Mouse (Mus musculus): ENCODE results near the gene Ptpre.
"Not testable (repeated sequence)": the region's sequence is repeated elsewhere in the genome, so short reads cannot be mapped to it uniquely, and the experiment has no call there.

The Ptpre gene

DNA sequence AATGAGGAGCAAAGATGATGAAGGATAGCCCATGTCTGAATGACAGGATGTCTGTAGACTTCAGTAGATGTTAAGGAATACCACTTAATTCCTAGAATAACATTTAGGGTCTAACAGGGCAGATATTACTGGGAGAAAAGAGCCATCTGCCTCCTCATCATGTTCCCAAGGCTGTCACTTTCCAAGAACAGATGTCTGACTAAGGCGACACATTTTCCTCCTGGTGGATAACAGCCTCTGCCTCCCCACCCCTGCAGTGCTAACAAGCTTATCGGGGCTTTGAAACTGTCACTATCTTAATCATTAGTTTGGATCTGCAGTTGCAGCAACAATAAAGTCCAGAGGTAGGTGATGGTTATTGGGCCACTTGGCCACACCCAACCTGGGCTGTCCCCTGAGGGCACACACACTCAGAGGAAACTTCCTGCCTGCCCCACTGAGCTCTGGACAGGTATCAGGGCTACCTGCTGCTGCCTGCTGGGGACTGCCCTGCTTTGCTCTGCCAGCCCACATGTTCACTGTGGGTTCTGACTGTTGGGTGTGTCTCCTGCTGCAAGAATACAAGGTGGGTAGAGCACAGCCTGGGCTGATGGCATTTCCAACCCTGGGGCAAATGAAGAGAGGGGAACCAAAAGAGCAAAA lies 2.6 kb upstream of the Ptpre start:
- DNase-seq (ENCODE audit: low spot score) = no peak

DNA sequence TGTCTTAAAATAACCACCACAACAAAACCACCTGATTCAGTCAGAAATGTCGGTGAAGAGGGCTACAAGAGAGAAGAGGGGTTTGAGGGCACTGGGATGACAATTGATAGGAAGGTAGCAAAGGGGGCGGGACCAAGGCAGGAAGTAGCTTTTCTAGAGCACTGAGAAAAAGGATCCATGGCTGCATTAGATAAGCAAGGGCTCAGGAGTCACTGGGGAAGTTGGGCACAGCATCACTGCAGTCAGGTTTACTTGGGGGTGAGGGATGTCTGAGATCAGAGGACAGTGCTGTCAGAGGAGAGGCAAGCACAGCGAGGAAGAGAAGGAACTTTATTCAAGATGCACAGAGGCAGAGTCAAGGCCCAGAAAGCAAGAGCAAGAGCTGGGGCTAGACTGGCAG lies 1.4 kb upstream of the Ptpre start:
- no peak for DNase-seq (ENCODE audit: low spot score)

DNA sequence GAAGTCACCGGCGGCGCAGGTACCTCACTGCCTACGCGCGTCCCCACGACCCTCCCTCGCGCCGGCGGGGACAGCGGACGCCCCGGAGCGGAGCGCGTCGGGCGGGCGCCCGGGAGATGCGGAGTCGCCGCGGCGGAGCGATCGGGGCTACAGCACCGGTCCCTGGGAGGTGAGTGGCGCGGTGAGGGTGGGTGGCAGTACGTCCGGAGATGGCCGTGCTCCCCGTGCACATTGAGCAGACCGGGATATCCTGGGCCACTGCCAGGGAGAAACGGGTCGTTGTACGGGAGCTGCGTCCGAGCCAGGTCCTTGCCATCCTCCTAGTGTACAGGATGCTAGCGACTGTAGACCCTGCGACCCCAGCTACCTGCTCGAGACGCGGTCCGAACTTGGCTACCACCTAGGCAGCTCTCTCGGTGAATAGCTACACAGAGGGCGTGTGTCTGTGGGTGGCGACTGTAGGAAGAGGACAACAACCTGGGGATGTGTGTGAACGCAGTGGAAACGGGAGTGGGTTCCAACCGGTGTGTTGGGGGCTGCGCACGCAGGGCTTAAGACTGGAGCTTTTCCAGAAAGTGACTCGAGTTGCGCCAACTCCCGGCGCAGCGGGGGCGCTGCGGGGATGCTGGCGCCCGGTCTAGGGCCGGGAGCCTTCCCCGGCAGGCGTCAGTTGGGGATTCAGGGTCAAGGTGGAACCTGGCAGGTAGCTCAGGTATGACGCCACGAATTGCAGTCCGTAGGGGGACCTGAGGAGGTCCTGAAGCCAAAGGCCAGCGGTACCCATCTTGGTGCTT lies 864 bp downstream of the Ptpre start:
- DNase-seq (ENCODE audit: low spot score) = peak; percentile 75

DNA sequence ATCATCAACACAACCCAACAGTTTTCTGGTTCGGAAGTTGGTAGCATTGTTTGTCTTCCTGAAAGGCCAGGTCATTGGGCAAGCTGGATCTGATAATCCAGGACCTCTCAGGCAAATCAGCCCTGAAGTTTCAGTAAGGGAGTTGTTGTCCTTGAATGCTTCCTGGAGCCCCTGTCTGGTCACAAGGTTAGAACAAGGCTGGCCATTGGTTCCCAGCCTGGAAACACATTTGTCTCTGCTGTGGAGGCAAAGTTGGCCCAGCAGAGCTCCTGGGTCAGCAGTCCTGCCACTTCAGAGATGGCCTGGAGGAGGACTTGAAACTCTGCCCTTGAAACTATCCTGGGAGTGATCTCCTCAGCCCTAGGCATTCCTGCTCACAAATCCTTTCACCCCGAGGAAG lies 2.1 kb downstream of the Ptpre start:
- DNase-seq (ENCODE audit: low spot score) = no peak

DNA sequence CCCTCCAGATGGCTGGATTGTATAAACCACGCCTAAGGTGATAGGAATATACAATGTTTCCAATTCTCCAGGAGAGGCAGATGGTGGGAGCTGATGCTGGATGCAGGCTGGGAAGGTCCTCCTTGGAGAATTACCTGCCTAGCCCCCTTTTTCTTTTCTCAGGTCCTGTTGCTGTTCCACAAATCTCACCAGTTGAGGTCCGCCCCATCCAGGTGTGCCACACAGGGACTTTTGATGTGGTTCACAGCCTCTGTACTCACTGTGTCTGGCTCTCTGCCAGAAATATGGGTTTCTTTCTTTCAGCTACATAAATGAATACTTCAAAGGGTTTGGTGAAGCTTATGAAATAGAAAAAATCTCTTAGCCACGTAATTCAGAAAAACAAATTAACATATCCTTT lies 5.0 kb downstream of the Ptpre start:
- DNase-seq (ENCODE audit: low spot score) = no peak

DNA sequence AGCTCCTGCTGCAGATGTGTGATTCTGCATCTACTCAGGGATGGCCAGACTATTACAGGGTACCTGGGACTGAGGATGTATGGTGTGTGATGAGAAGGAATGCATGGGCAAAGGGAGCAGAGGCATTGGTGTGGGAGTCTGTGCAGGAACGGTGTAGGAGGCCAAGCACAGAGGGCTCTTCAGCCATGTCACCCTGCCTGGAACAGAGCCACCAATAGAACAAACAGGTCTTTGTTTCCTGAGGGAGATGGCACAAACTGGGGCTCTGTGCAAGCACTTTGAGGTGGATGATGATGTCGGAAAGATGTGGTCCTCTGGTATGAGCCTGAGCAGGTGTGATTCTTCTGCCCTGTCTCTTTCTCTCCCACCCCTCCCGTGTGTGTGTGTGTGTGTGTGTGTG lies 5.8 kb downstream of the Ptpre start:
- DNase-seq (ENCODE audit: low spot score) = peak; percentile 54

DNA sequence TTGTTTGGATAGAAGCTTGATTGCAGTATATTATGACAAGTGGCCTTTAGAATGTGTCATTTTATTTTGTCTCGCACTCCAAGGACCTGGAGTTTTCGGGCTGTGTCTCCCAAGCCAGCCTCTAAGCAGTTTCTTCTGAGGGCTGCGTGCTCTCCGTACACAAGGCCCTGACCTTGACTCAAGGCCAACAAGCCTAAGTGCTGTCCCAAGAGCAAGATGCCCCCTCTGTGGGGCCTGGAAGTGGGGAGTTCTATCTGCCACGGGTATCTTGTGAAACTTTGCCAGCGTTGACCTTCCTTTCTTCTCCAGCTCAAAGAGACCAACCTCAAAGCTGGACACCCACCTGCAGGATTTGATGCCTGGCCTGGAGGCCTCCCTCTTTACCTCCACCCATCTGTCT lies 7.0 kb downstream of the Ptpre start:
- no peak for DNase-seq (ENCODE audit: low spot score)

DNA sequence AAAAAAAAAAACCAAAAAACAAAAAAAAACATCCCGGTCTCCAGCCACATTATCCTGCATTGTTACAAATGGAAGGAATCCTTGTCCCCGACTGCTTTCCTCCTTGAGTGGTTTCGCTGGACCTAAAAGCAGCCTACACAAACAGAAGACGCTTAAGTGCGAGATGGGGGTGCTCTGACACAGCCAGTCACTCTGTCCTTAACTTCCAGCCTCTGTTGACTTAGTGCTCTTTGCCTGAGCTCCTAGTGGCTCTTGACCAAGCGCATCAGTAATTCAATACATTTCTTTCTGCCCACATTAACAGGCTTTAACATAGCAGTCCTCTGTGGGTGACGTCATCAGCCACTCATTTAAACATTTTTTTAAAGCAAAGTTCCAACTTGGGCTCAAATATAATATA lies 8.7 kb downstream of the Ptpre start:
- DNase-seq (ENCODE audit: low spot score) = no peak

DNA sequence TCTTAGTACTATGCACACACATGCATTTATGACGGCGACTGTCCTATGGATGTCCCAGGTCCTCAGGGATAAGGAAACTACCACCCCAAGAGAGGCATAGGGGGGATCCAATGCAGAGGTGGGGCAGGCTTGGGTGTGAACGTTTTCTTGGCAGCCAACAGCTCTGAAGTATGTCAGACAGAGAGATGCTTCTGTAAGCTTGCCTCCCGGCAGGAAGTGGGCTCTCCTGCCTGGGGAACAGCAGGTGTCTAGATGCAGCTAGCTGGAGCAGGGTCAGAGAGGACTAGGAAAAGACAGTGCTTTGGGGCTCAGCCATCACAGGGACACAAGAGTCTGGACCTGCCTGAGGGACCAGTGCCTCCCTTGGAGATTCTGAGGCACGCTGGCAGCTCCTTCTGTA lies 9.2 kb downstream of the Ptpre start:
- DNase-seq (ENCODE audit: low spot score) = no peak

DNA sequence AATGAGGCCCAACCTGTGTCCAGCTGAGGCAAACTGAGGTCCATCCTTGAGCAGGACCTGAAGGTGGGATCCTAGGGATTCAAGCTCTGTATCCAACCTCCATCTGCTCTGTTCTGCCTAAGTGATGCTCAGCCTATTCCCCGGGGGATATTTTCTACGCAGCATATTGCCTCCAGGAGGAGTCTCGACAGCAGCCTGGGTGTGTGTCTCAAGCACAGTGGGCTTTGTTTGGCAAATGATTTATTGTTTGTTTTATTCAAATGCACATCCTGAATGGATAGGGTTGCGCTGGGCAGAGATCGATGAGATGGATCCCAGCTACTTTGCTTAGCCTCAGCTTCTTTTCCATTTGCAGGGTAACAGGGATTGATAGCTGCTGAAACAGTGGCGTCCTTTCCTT lies 11.2 kb downstream of the Ptpre start:
- no peak for DNase-seq (ENCODE audit: low spot score)

DNA sequence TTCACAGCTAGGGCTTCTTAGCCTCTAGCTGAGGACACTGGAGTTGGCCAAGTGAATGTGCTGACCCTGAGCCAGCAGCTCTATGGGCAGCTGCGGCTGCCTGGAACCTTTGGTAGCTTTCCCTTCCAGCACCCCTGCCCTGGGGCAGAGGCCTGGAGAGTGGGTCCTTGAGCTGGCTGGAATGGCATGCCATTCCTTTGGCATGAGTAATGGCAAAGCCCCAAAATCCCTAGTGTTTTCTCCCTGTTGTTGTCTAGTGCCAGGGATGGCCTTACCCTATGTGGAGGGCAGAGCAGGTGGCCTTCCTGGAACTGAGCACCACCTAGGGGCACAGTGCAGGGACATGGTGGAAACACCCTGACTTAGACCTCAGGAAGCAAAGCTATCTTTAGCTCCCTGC lies 14.3 kb downstream of the Ptpre start:
- DNase-seq (ENCODE audit: low spot score) = no peak

DNA sequence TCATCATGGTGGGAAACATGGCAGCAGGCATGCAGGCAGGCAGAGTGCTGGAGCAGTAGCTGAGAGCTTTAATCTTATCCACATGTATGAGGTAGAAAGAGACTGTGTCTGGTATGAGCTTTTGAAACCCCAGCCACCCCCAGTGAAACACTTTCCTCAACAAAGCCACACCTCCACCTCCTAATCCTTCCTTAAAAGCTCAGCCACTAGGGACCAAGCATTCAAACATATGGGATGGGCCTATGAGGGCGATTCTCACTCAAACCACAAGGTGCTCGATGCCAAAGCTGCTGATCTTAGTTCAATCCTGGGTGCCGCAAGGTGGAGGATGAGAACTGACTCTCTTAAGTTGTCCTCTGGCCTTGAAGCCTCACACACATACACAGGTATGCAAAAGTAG lies 16.3 kb downstream of the Ptpre start:
- no peak for DNase-seq (ENCODE audit: low spot score)

DNA sequence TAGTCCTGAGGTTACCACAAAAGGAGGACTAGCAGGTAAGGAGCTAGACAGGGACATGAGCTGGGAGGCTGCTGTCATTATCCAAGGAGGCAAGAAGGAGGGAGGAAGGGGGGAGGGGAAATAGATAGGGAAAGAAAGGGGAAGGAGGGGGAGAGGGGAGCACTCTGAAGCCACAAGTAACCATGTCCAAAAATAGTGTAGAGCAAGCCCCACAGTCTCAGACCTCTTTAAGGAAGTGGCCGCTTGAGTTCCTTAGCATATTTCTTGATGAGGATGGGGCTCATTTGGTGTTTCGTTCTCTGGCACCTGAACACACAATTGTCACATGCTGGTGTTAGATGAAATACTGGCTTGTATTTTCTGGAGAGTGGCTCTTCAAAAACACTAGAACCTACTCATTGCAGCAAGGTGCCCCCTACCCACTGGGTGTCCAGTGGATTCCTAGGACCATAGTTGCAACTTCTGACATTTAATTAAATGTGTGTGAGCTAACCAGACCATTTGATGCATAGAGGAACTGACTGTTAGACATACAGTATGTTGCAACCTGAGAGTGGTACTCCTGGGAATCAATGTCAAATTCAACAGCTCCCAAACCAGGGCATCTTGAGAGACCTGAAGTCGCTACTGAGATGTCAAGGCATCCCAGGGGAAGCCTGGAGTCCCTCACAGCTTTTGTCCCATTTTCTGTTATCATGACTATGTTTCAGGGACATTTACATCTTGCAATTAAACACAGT lies 19.6 kb downstream of the Ptpre start:
- DNase-seq (ENCODE audit: low spot score) = no peak

DNA sequence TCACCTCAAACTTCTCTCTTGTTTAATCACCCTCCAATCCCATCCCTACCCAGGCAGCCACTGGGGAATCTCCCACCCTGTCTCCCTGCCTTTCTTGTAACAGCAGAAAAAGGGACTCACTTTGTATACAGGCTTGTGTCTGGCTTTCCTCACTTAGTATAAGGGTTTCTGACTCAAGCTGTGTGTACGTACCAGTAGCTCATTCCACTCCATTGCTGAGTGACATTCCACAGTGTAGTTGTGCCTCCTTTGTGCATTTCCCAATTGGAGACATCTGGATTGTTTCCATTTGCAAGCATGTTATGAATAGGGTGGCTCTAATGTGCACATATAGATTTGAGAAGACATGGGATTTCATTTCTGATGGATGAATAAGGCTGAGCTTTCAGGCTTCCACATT lies 23.0 kb downstream of the Ptpre start:
- no peak for DNase-seq (ENCODE audit: low spot score)

DNA sequence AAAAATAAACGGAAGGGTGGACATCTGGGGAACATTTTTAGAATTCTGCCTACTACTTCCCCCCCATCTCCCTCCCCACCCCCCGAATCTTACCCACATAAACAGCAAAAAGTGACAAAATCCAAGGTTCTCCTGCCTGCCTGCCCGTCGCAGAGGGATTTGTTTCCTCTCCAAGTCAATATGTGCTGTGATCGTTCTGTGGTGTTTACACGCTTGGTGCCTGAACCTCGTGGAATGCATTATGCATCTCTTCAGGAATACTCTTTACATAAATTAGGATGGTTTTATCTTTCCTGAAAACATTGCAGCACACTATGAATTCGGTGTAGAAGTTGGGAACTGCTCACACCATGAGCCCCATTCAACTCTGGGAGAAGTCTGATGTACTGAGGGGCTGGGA lies 26.7 kb downstream of the Ptpre start:
- no peak for DNase-seq (ENCODE audit: low spot score)

DNA sequence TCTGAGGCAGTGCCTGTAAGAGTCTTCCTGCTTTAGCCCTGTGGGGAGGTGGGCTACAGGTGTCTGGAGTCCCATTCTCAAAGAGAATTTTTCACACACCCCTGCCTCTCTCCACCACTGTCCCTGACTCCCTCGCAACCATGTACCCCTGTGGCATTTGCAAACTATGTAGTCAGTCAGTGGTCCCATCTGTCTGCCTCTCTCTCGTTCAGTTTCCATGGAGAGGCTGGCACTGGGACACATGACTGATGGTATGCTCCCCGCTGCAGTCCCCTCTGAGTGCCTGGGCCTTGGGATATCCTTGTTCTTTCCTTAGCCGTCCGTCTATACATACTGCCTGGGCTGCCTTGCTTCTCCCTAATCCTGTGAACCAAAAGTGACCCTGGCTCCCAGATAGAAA lies 28.7 kb downstream of the Ptpre start:
- DNase-seq (ENCODE audit: low spot score) = no peak

DNA sequence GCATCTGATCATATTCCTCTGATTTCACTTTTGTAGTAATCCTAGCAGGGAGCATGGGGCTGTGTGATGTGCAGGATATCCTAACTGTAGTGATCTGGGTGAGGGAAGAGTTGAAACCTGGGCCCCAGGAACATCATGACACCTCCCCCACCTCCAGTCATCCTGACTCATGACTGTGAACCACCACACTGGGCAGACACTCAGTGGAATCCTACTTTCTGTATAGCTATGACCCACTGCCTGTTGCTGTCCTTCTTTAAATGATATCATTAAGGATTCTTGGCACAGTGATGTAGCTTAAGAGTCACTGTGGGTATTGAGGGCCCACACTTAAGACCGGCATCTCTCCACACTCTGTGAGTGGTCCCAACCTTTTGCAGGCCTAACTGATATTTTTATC lies 30.3 kb downstream of the Ptpre start:
- no peak for DNase-seq (ENCODE audit: low spot score)

DNA sequence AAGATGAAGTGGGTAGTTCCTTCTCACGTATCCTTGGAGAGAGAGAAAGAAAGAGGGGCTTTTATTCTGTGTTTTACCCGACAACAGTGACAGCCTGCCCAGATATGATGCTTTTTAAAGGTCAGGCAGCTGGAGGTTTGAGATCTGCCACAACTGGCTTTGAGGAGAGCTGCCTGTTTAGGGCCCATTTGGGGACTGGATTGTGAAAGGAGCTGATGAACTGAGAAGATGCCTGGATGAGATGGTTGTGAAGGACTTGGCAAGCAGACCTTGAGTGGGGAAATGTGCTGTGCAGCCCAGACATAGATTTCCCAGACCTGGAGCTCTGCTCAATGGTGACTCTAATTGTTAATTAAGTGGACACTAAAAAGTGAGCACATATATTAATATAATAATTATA lies 31.3 kb downstream of the Ptpre start:
- DNase-seq (ENCODE audit: low spot score) = no peak

DNA sequence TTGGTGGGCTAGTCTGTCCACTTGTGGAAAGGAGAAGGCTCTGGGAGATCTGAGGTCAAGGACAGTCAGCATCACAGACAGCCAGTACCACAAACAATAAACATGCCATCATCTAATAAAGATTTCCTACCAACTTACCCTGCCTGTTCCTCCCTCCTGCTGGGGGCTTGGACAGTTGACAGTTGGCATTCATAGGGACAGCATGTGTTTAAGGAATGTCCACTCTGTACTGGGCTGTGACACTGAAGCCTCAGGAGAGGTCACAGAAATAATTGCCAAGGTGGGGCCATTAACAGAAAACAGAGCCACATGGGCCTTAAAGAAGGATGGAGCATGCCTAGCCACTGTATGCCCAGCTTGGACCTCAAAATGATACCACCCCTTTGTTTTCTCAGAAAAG lies 34.1 kb downstream of the Ptpre start:
- DNase-seq (ENCODE audit: low spot score) = no peak

DNA sequence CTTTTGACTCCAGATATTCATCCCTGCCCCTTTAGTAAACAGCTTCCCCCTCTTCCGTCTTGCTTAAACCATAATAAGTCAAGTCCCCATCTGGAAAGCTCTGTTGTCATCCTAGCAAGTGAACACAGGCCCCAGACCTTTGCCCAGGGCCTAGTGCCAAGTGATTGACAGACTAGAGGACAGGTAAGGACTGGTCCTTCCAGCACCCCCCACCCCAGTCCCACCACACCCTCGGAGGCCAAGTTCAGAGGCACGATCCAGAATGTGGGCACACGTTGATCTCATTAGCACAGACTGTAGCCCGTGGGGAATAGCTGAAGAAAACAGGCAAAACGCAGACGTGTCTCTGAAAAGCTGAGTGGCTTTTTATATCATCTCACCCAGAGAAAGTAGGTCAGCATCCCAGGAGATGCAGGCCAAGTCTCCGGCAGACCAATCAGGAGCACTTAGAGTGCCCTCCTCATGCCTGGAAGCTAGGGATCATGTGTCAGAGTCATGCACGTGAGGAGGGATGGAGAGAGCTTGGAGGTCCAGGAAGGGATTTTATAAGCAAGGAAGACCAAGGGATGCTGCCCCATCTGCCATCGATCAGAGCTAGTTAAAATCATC lies 34.8 kb downstream of the Ptpre start:
- DNase-seq (ENCODE audit: low spot score) = no peak

DNA sequence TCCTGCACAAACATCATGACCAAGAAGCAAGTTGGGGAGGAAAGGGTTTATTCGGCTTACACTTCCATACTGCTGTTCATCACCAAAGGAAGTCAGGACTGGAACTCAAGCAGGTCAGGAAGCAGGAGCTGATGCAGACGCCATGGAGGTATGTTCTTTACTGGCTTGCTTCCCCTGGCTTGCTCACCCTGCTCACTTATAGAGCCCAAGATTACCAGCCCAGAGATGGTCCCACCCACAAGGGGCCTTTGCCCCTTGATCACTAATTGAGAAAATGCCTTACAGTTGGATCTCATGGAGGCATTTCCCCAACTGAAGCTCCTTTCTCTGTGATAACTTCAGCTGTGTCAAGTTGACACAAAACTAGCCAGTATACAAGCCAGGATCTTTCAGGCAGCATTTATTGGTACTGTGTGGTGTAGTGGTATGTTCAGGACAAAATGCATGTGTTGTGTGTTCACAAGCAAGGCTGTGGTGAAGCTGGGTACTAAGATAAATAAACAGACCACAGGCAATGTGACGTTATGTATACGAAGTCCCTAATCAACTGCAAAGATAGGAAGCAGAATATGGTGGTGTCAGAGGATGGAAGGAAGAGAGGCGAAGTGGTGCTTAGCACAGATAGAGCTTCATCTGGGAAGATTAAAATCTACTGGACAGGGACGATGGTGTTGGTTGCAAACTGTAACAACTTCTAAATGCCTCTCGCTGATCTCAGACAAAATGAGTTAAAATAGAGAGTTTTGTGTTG lies 38.2 kb downstream of the Ptpre start:
- DNase-seq (ENCODE audit: low spot score) = not testable (repeated sequence)

DNA sequence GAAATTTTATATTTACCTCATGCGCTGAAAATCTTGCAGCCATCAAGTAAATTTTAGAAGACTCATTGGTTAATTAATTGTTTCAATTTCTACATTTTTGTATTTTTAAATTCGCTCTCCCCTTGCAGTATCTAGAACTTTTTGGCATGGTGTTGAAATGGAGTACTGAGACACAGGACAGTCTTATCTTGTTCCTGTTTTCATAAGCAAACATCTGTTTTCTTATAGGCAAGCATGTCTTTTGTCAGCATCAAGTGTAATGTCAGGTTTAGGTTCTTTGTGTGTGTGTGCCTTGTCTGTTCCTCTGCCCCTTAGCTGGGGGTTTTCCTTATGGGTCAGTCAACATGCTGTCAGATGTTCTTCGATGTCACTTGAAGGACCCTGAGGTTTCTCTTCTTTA lies 39.0 kb downstream of the Ptpre start:
- no peak for DNase-seq (ENCODE audit: low spot score)
